Mouse (Mus musculus) central nervous system, embryonic 11.5 days (tissue): Measurements from ENCODE around the gene Olfr524. TPM values are rescaled to one million over a fixed set of nuclear protein-coding genes. Genes with fewer than 3 reads are reported as not detected.

Source experiments
- polyA plus RNA-seq: library from polyadenylated mRNA; depleted of rRNA; stranded (reverse); fragments of >200 nt; gene quantifications from 2 replicates; pipeline ENCODE4 v1.2.3, GENCODE M21; 2012; rRNA removed

Olfr524 gene
- polyA plus RNA-seq, result not detected in 2 replicates

GRCm38 (mm10) chr7:140205864-140206263, at the start of gene Olfr524:
TSS of gene Olfr524 (minus strand) at chr7:140205964.

GRCm38 (mm10) chr7:140247216-140247615, 41.5 kb upstream of the Olfr524 start, which contains the start of gene 5830411N06Rik:
TSS of gene 5830411N06Rik (plus strand) at chr7:140247284.

GRCm38 (mm10) chr7:140217967-140218366, 12.2 kb upstream of the Olfr524 start, which contains the start of gene Cd163l1:
TSS of gene Cd163l1 (plus strand) at chr7:140218267.

GRCm38 (mm10) chr7:140172936-140173335, 32.8 kb downstream of the Olfr524 start, which contains the start of gene Olfr523:
TSS of gene Olfr523 (plus strand) at chr7:140173217.

GRCm38 (mm10) chr7:140164664-140165063, 41.1 kb downstream of the Olfr524 start, which contains the start of gene Olfr522:
TSS of gene Olfr522 (minus strand) at chr7:140164764.

GRCm38 (mm10) chr7:140154218-140154927, 51.4 kb downstream of the Olfr524 start, which contains the start of gene Sprn:
TSS of gene Sprn (minus strand) at chr7:140154877.

Other genes with a start within 250 kb of the Olfr524 start
- gene 6430531B16Rik, start 227.2 kb downstream of the Olfr524 start, polyA plus RNA-seq, result 0.48 and 0.53 TPM in 2 replicates
- gene Adam8, start 213.4 kb downstream of the Olfr524 start, polyA plus RNA-seq, result 9.3 and 9.4 TPM in 2 replicates
- 51.6 and 53.6 TPM in 2 replicates for gene Zfp511, start 169.6 kb downstream of the Olfr524 start, polyA plus RNA-seq
- gene Tubgcp2, start 169.3 kb downstream of the Olfr524 start, polyA plus RNA-seq, result 47.7 and 68.0 TPM in 2 replicates
- gene Msx3, start 156.9 kb downstream of the Olfr524 start, polyA plus RNA-seq, result 10.2 and 11.3 TPM in 2 replicates
- 6.7 and 10.7 TPM in 2 replicates for gene Caly, start 123.4 kb downstream of the Olfr524 start, polyA plus RNA-seq
- gene Prap1, start 112.6 kb downstream of the Olfr524 start, polyA plus RNA-seq, result 1.5 TPM in 1 of 2 replicates, not detected in the other
- 20.8 and 23.8 TPM in 2 replicates for gene Fuom, start 103.5 kb downstream of the Olfr524 start, polyA plus RNA-seq
- 8.5 and 9.3 TPM in 2 replicates for gene Paox, start 90.2 kb downstream of the Olfr524 start, polyA plus RNA-seq
- gene Echs1, start 89.5 kb downstream of the Olfr524 start, polyA plus RNA-seq, result 94.1 and 116 TPM in 2 replicates
- 31.4 and 49.2 TPM in 2 replicates for gene Mtg1, start 68.4 kb downstream of the Olfr524 start, polyA plus RNA-seq
- 0.80 and 0.83 TPM in 2 replicates for gene Sprn, start 51.1 kb downstream of the Olfr524 start, polyA plus RNA-seq
- not detected in 2 replicates for gene Olfr522, start 41.2 kb downstream of the Olfr524 start, polyA plus RNA-seq
- gene Olfr523, start 32.7 kb downstream of the Olfr524 start, polyA plus RNA-seq, result not detected in 2 replicates
- 0.04 TPM in 1 of 2 replicates, not detected in the other for gene Cd163l1, start 12.3 kb upstream of the Olfr524 start, polyA plus RNA-seq
- gene 5830411N06Rik, start 41.3 kb upstream of the Olfr524 start, polyA plus RNA-seq, result not detected in 2 replicates
- not detected in 2 replicates for gene Olfr525, start 114.9 kb upstream of the Olfr524 start, polyA plus RNA-seq
- gene Olfr527, start 128.1 kb upstream of the Olfr524 start, polyA plus RNA-seq, result not detected in 2 replicates
- not detected in 2 replicates for gene Olfr60, start 155.7 kb upstream of the Olfr524 start, polyA plus RNA-seq
- gene Olfr530, start 170.4 kb upstream of the Olfr524 start, polyA plus RNA-seq, result not detected in 2 replicates
- not detected in 2 replicates for gene Olfr531, start 197.0 kb upstream of the Olfr524 start, polyA plus RNA-seq
- not detected in 2 replicates for gene Olfr532, start 215.7 kb upstream of the Olfr524 start, polyA plus RNA-seq